Mouse (Mus musculus) stomach, embryonic 15.5 days (tissue): ENCODE data around the gene Polr2a. TPM values are rescaled to one million over a fixed set of nuclear protein-coding genes. Genes with fewer than 3 reads are reported as not detected.

Source experiments
- ATAC-seq: fragments of 200-750 bp; cut with Nextera tagmentation; 2 replicates; pipeline ENCODE4 v1.8.0; 2017; ENCODE audit warnings: low read depth, moderate number of reproducible peaks, moderate TSS enrichment; ENCODE audit not compliant: insufficient read depth, low FRiP score
- H3K27ac ChIP-seq: fragments of 300-500 bp; sonication (generic); 2 replicates; pipeline ENCODE4 v1.5.1; 2015; ENCODE audit warnings: mild to moderate bottlenecking, inconsistent platforms
- H3K27me3 ChIP-seq: fragments of 300-500 bp; sonication (generic); replicated peaks from 2 replicates; pipeline ENCODE4 v1.6.1; 2015; ENCODE audit warnings: inconsistent platforms
- H3K36me3 ChIP-seq: fragments of 300-500 bp; sonication (generic); 2 replicates; pipeline ENCODE4 v1.6.1; 2015; ENCODE audit warnings: inconsistent platforms
- H3K4me1 ChIP-seq: fragments of 300-500 bp; sonication (generic); 2 replicates; pipeline ENCODE4 v1.6.1; 2015; ENCODE audit warnings: inconsistent platforms
- H3K4me2 ChIP-seq: fragments of 300-500 bp; sonication (generic); 2 replicates; pipeline ENCODE4 v1.6.1; 2015; ENCODE audit warnings: mild to moderate bottlenecking, inconsistent platforms
- H3K4me3 ChIP-seq: fragments of 300-500 bp; sonication (generic); replicated peaks from 2 replicates; pipeline ENCODE4 v1.5.1; 2015; ENCODE audit warnings: inconsistent platforms
- H3K9ac ChIP-seq: fragments of 300-500 bp; sonication (generic); 2 replicates; pipeline ENCODE4 v1.6.1; 2015; ENCODE audit warnings: inconsistent platforms
- H3K9me3 ChIP-seq: fragments of 300-500 bp; sonication (generic); 2 replicates; pipeline ENCODE4 v1.6.1; 2016; ENCODE audit warnings: inconsistent platforms
- WGBS: fragments of 180-500 bp; shearing (Covaris S2); methylation state at CpG from one replicate; pipeline ENCODE4 v1.1.7; 2015; 5-methylcytosine and 5-hydroxymethylcytosine counted together
- polyA plus RNA-seq: library from polyadenylated mRNA; unstranded; fragments of >200 nt; fragmentation: Nextera tagmentation; extraction: Ambion mirVana; gene quantifications from 2 replicates; pipeline ENCODE4 v1.2.1, GENCODE M21; 2015

Gene Polr2a
- polyA plus RNA-seq, 1 experiment from 2014 or later = 21.0 TPM

DNA sequence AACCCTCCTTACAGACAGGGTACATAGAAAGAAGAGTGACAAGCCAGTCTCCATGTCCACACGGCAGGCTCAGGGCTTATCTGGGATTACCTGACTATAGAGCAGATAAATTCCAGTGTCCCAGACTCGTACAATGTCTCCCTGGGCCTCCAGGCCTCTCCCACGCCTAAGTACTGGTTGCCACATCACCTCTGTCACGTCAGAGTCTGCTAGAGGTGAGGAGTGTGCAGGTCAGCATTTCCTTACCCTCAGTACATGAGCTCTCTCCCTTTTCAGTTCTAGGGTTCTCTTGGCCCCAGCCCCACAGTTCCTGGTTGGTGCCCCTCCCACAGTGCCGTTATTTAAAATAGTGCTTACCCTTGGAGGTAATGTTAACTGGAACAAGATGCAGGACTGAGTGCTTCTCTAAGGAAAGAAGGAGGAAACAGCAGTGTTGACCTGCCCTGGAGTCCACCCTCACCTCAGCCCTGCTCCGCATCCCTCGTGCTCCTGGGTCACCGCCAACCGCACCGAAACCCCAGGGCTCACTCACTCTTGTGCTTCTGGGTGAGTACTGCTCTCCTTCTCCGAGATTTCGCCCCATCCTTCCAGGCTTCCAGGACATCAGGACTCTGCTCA is 74.2 kb downstream of the Polr2a start:
- Histone ChIP-seq H3K27ac (no peak overlapping the region), H3K4me2 (no peak overlapping the region), H3K9ac (no peak overlapping the region), H3K4me1 (peaks cover 48% of the 10 kb centered on the region), H3K4me3 (no peak overlapping the region), H3K27me3 (no peaks in the 10 kb centered on the region), H3K9me3 (no peaks in the 10 kb centered on the region), H3K36me3 (0 out of 2 replicates have a peak, but pooled peaks cover 3% of the 10 kb centered on the region)
- ATAC-seq = no peak
- WGBS = 72% methylated on average over 12 of the region's 12 CpGs

Other genes starting within 250 kb of the Polr2a start
- 0.81 and 1.1 TPM in 2 replicates for gene Dnah2, start 209.5 kb downstream of the Polr2a start, polyA plus RNA-seq
- 10.4 and 12.6 TPM in 2 replicates for gene Efnb3, start 198.4 kb downstream of the Polr2a start, polyA plus RNA-seq
- gene Wrap53, start 178.4 kb downstream of the Polr2a start, polyA plus RNA-seq = 21.6 and 24.5 TPM in 2 replicates
- gene Trp53, start 178.3 kb downstream of the Polr2a start, polyA plus RNA-seq = 122 and 130 TPM in 2 replicates
- 7.5 and 7.7 TPM in 2 replicates for gene Atp1b2, start 152.7 kb downstream of the Polr2a start, polyA plus RNA-seq
- 0.99 and 2.1 TPM in 2 replicates for gene Shbg, start 140.7 kb downstream of the Polr2a start, polyA plus RNA-seq
- gene Sat2, start 136.6 kb downstream of the Polr2a start, polyA plus RNA-seq = 14.4 and 17.8 TPM in 2 replicates
- 21.0 and 27.0 TPM in 2 replicates for gene Fxr2, start 125.6 kb downstream of the Polr2a start, polyA plus RNA-seq
- gene Sox15, start 103.3 kb downstream of the Polr2a start, polyA plus RNA-seq = 3.7 and 6.0 TPM in 2 replicates
- gene Mpdu1, start 96.0 kb downstream of the Polr2a start, polyA plus RNA-seq = 58.7 and 66.1 TPM in 2 replicates
- 15.5 and 16.3 TPM in 2 replicates for gene Cd68, start 92.5 kb downstream of the Polr2a start, polyA plus RNA-seq
- gene Eif4a1, start 86.2 kb downstream of the Polr2a start, polyA plus RNA-seq = 442 and 514 TPM in 2 replicates
- 69.1 and 74.5 TPM in 2 replicates for gene Senp3, start 76.6 kb downstream of the Polr2a start, polyA plus RNA-seq
- gene Tnfsf13, start 72.9 kb downstream of the Polr2a start, polyA plus RNA-seq = 0.31 and 0.61 TPM in 2 replicates
- 8.0 and 8.9 TPM in 2 replicates for gene Tnfsf12, start 62.8 kb downstream of the Polr2a start, polyA plus RNA-seq
- 3.3 and 3.5 TPM in 2 replicates for gene Tnfsfm13, start 62.5 kb downstream of the Polr2a start, polyA plus RNA-seq
- 0.12 TPM in 1 of 2 replicates, not detected in the other for gene Slc35g3, start 3.3 kb upstream of the Polr2a start, polyA plus RNA-seq
- 2.7 and 3.0 TPM in 2 replicates for gene Zbtb4, start 7.3 kb upstream of the Polr2a start, polyA plus RNA-seq
- gene Chrnb1, start 37.3 kb upstream of the Polr2a start, polyA plus RNA-seq = 5.1 and 6.0 TPM in 2 replicates
- 2.2 and 2.4 TPM in 2 replicates for gene Fgf11, start 43.2 kb upstream of the Polr2a start, polyA plus RNA-seq
- 19.9 and 20.4 TPM in 2 replicates for gene Tmem102, start 47.0 kb upstream of the Polr2a start, polyA plus RNA-seq
- gene Gm39566, start 56.7 kb upstream of the Polr2a start, polyA plus RNA-seq = not detected in 2 replicates
- gene Spem2, start 59.8 kb upstream of the Polr2a start, polyA plus RNA-seq = not detected in 2 replicates
- not detected in 2 replicates for gene Spem1, start 63.5 kb upstream of the Polr2a start, polyA plus RNA-seq
- 6.3 and 7.4 TPM in 2 replicates for gene Nlgn2, start 79.1 kb upstream of the Polr2a start, polyA plus RNA-seq
- 400 and 416 TPM in 2 replicates for gene Tmem256, start 79.9 kb upstream of the Polr2a start, polyA plus RNA-seq
- gene Plscr3, start 87.7 kb upstream of the Polr2a start, polyA plus RNA-seq = 80.8 and 81.3 TPM in 2 replicates
- gene Tnk1, start 100.1 kb upstream of the Polr2a start, polyA plus RNA-seq = 12.9 and 15.4 TPM in 2 replicates
- not detected in 2 replicates for gene Tmem95, start 119.4 kb upstream of the Polr2a start, polyA plus RNA-seq
- gene Kctd11, start 122.8 kb upstream of the Polr2a start, polyA plus RNA-seq = 7.8 and 9.2 TPM in 2 replicates
- gene Acap1, start 136.9 kb upstream of the Polr2a start, polyA plus RNA-seq = 5.0 and 6.1 TPM in 2 replicates
- gene 2810408A11Rik, start 142.3 kb upstream of the Polr2a start, polyA plus RNA-seq = 7.5 and 10.4 TPM in 2 replicates
- 7.2 and 8.0 TPM in 2 replicates for gene Neurl4, start 142.4 kb upstream of the Polr2a start, polyA plus RNA-seq
- 66.2 and 69.1 TPM in 2 replicates for gene Gps2, start 155.3 kb upstream of the Polr2a start, polyA plus RNA-seq
- 1,591 and 1,597 TPM in 2 replicates for gene Eif5a, start 163.3 kb upstream of the Polr2a start, polyA plus RNA-seq
- 2.9 and 3.3 TPM in 2 replicates for gene Ybx2, start 177.2 kb upstream of the Polr2a start, polyA plus RNA-seq
- 26.3 and 28.9 TPM in 2 replicates for gene Slc2a4, start 189.6 kb upstream of the Polr2a start, polyA plus RNA-seq
- gene Cldn7, start 206.1 kb upstream of the Polr2a start, polyA plus RNA-seq = 438 and 517 TPM in 2 replicates
- 23.0 and 23.2 TPM in 2 replicates for gene Ctdnep1, start 222.5 kb upstream of the Polr2a start, polyA plus RNA-seq
- 92.9 and 99.4 TPM in 2 replicates for gene Elp5, start 223.9 kb upstream of the Polr2a start, polyA plus RNA-seq
- 459 and 473 TPM in 2 replicates for gene Gabarap, start 232.5 kb upstream of the Polr2a start, polyA plus RNA-seq
- 59.4 and 61.8 TPM in 2 replicates for gene Phf23, start 237.1 kb upstream of the Polr2a start, polyA plus RNA-seq
- 31.9 and 33.9 TPM in 2 replicates for gene Dvl2, start 242.0 kb upstream of the Polr2a start, polyA plus RNA-seq